Mouse (Mus musculus) megakaryocyte progenitor cell, adult 5-6 weeks (primary cell): ENCODE results near the gene Mlst8. TPM values are rescaled to one million over a fixed set of nuclear protein-coding genes. Genes with fewer than 3 reads are reported as not detected.
A peak's percentile ranks its signal among the peaks of the same experiment; 100 is the strongest.

Experiments used
- ATAC-seq: replicated peaks from 2 replicates; pipeline ENCODE4 v1.8.0; 2016; ENCODE audit warnings: mild to moderate bottlenecking, moderate TSS enrichment, inconsistent platforms; ENCODE audit not compliant: poor library complexity
- total RNA-seq, 2 experiments: library from RNA; stranded (forward) in 1 of 2; stranded (reverse) in 1 of 2; fragments of 157-497, 149-512 nt in 1 of 2; fragments of 200-1000 nt in 1 of 2; gene quantifications; 2 replicates each; pipeline versions ENCODE4 v1.2.3 to v1.2.4; 2015 to 2017

Mlst8 gene
- total RNA-seq, 2 experiments from 2014 or later = 9.2 to 14.9 TPM

DNA sequence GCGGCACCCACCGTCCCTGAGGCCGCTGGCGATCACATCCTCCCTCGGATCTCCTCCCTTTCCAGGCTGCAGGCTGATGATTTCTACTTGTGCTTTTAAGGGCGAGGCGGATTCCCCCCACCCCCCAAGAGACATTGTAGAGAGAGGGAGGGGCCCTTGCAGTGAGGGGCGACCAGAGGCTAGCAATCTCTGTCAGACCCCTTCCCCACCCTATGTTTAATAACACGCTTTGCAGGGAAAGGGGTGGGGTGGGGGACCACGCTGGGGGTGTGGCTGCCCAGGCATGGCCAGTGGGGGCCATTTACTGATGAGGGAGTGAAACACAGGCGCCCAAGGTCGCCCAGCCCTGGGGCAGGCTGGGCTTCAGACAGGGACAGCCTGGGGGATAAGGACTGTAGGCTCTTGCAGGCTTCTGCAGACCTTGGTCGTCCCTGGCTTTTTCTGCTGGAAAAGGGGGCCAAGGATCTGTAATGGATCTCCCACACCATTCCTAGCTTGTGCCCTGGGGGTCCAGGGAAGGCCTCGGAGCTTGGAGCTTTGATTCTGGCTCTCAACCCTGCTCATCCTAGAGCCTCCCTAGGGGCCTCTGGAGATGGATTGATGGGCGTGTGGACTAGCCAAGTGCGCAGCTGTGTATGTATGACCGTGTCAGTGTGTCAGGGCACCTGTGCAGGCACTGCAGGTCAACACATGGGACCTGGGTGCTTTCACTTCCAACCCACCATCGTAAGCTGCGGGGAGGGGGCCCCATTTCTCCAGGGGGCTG lies 10.6 kb upstream of the Mlst8 start:
- no peak for ATAC-seq

DNA sequence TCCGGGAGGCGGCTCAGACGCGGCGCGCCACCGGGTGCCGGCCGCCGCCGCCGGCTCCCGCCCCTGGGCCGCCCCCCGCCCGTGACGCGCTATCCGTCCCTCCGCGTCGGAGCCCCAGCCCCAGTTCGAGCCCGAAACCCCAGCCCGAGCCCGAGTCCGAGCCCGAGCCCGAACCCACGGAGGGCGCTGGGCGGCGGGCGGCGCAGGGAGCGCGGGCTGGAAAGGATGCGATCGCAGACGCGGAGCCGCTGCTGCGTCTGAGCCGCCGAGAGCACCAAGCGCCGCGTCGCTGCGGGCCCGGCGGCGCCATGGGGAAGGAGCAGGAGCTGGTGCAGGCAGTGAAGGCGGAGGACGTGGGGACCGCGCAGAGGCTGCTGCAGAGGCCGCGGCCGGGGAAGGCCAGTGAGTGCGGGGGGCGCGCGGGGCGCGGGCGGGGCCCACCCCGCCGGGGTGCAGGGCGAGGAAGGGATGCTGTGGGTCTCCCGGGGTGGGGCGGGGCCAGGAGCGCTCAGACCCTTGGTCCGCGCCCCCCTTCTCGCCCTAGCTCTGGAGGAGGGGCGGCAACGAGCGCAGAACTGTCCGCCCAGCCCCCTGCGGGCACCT lies 9.9 kb upstream of the Mlst8 start:
- peak; percentile 54 for ATAC-seq

- ATAC-seq = 0 out of 2 replicates have a peak, but pooled peaks have one; percentile 39
Observed at GRCm38 (mm10) chr17:24488186-24488661, 9.3 kb upstream of the Mlst8 start, which contains the start of gene Caskin1. Gene Caskin1, plus strand, starts transcription at chr17:24488601.

- ATAC-seq = no peak
Observed at GRCm38 (mm10) chr17:24485090-24485860, 6.4 kb upstream of the Mlst8 start.

GRCm38 (mm10) chr17:24483495-24483894 lies 4.6 kb upstream of the Mlst8 start:
- no peak for ATAC-seq

- ATAC-seq = no peak
Observed at GRCm38 (mm10) chr17:24481027-24481815, 2.3 kb upstream of the Mlst8 start.

- ATAC-seq = 0 out of 2 replicates have a peak, but pooled peaks have one; percentile 18
Observed at GRCm38 (mm10) chr17:24480201-24480826, 1.4 kb upstream of the Mlst8 start.

GRCm38 (mm10) chr17:24479431-24479830 lies 553 bp upstream of the Mlst8 start:
- ATAC-seq = no peak

- no peak for ATAC-seq
Observed at GRCm38 (mm10) chr17:24477985-24478600, 785 bp downstream of the Mlst8 start.

DNA sequence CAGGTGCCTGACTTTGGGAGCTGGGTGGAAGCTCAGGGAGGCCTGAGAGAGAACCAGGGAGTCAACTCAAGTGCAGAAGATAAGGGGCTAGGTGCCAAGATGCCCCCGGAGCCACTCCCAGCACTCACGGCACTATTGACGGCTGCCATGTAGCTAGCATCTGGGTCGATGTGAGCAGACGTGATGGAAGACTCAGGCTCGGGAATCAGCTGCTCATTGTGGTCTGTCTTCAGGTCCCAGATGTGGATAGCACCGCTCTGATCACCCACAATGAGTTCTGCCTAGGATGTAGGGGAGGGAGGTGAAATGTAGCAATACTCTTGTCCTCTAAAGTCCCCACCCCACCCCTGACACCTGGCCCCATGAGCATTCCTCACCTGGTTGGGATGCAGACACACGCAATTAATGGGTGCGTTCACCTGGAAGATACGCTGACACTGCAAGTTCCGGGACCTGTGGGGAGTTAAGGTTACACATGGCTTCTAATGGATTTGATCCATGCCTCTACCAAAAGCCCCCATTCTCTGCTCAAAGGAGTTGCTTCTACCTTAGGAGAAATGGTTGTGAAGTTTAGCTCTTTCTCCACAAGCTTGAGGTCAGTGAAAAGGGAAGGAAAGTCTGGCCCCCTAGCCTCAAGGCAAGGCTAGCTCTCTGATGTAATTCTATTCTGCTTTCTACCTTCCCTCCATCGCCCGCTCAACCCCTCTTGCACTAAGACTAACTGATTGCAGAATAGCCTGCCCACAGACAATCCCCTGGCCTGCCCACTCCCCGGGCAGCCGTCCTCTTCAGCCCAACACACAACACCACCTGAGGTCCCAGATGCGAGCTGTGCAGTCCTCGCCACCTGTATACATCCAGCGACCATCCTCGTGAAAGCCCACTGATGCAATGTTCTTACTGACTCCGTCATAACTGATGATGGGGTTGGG lies 1.6 kb downstream of the Mlst8 start:
- ATAC-seq = peak; percentile 21

DNA sequence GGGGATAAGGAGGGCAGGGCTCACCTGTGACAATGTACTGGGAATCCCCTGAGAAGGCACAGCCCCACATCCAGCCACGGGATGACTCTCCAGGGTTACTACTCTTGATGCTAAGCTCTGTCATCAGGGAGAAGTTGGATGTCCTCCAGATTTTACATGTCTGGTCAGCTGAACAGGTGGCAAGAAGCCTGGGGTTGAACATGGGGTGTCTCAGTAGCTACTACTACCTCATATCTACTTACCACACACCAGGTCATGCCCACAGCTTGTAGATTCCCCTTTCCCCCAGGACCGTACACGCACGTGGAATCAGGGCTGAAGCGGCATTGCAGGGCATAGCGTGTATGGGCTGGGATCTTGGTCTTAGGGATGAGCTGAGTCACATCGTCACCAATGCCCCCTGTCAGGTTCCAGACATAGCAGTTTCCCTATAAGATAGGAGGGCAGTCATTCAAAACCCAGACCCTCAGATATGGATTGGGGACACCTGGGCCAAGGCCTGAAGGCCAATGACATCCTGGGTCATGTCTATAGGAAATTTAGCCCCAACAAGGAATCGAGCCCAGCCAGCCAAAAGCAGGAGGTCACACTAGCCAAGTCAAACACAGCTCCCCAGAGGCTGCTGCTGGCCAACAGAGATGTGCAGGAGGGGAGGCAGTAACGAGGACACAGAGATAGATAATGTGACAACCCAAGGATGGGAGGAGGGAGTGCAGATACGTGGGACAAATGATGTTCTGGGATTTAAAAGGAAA lies 2.7 kb downstream of the Mlst8 start:
- ATAC-seq = no peak

GRCm38 (mm10) chr17:24475586-24475985 lies 3.3 kb downstream of the Mlst8 start:
- no peak for ATAC-seq

DNA sequence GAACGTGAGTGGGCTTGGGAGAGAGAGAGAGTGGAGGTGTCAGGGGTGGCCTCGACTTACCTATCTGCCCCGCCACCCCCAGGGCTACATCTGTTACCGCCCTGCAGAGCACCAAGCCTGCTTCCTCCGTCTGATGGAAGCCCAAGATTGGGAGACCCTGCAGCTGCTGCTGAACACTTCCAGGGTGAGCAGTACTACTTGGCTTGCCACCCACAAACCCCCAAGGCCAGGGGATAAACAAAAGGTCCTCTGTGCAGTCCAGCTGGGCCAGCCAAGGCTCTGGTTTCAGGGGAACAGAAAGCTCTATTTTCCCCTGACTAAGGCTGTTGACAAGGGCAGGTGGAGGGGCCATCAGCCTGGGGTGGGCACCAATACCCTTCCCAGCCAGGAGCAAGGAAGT lies 4.3 kb downstream of the Mlst8 start:
- ATAC-seq = no peak

GRCm38 (mm10) chr17:24473612-24474275 lies 5.1 kb downstream of the Mlst8 start, which contains the start of gene Bricd5:
Gene Bricd5, plus strand, starts transcription at chr17:24473884.
- ATAC-seq = no peak

GRCm38 (mm10) chr17:24472512-24472911 lies 6.4 kb downstream of the Mlst8 start:
- ATAC-seq = no peak

DNA sequence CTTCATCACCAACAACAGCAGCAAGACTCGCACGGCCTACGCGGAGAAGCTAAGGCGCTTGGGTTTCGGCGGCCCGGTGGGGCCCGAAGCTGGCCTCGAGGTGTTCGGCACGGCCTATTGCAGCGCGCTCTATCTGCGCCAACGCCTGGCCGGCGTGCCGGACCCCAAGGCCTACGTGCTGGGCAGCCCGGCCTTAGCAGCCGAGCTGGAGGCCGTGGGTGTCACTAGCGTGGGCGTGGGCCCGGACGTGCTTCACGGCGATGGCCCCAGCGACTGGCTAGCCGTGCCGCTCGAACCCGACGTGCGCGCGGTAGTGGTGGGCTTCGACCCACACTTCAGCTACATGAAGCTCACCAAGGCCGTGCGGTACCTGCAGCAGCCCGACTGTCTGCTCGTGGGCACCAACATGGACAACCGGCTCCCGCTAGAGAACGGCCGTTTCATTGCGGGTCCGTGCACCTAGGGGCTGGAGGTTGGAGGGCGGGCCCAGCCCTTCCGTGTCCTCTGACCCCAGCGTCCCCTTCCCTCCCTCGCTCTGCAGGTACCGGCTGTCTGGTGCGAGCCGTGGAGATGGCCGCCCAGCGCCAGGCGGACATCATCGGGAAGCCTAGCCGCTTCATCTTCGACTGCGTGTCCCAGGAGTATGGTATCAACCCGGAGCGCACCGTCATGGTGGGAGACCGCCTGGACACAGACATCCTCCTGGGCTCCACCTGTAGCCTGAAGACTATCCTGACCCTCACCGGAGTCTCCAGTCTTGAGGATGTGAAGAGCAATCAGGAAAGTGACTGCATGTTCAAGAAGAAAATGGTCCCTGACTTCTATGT lies 8.0 kb downstream of the Mlst8 start:
- no peak for ATAC-seq
